Mouse (Mus musculus): ENCODE results near the gene Knop1.

Gene Knop1

DNA sequence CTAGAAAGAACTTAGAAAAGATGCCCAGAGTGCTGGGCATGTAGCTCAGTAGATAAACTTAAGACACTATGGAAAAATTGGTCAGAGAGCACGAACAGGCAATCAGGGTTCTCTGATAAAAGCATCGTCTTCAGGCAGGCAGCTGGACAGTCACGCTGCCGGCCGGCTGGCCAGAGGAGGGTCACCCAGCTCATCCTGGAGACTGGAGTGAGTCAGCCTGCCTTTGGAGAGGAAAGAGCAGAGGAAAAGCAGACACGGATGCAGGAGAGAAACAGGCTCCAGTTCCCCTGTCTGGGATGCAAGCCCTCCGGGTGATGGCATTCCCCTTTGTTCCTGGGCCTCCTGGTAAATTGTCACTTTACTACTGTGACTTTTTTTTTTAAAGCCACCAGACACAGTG is 58.5 kb downstream of the Knop1 start:
- DNase-seq (ENCODE audit: low spot score in 2 of 2): no peak

DNA sequence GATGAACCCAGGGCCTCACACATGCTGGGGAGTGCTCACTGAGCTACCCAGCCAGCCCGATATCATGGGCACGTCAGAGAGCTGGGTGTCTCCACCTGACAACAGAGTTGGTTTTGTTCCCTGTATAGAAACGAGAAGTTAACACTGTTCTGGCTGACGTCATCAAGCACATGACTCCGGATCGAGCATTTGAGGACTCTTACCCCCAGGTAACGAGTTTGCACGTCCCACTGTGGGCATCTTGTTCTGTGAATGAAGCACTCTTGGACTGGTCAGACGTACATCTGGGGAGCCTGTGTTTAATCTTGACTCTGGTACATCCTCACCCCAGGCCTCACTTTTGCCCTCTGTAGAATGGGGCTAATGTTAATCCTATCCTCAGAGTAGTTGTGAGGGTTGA is 59.2 kb downstream of the Knop1 start:
- DNase-seq (ENCODE audit: low spot score in 2 of 2): no peak

DNA sequence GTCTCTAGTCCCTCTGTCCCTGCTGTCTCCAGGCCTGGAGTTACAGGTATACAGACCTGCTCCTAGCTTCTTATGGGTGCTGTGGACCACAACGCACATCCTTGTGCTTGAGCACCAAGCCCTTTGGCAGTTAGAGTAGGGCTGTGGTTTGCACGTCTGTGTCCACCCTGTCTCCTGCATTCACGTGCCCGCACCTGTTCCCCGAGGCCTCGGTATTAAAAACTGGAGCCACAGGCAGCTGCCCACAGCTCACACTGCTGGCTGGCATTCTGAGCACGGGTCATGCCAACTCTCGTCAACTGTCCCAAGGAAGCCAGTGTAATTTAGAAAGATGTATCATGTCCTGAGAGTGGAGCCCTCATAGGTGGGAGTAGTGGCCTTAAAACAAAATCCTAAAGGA is 60.3 kb downstream of the Knop1 start:
- DNase-seq (ENCODE audit: low spot score in 2 of 2): no peak

DNA sequence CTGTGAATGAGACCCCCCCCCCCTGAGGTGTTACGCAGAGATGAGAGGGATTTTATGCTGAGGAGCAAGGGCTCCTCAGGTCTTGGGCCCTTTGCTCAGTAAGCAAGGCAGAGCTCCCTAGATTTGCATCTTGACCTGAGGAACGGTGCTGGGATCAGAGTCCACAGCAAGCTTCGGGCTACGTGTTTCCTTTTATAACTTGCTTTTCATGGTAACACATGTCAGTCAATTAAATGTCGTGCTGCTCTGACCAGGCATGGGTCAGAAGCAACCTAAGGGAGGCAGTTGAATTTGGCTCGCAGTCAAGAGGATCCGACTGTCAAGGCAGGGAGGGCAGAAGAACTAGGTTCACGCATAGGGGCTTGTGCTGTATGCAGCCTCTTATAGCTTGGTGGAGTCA is 62.2 kb downstream of the Knop1 start:
- no peak for DNase-seq (ENCODE audit: low spot score in 2 of 2)
